Mouse (Mus musculus) megakaryocyte, embryonic 14.5 days (primary cell): Measurements from ENCODE around the gene Scn5a.

Experiments used
- FLI1 ChIP-seq: IDR thresholded peaks from 2 replicates; pipeline ENCODE4 v1.6.1; 2012; ENCODE audit warnings: low read length, inconsistent platforms, mixed read lengths
- GATA1 ChIP-seq: IDR thresholded peaks from 3 replicates; pipeline ENCODE4 v1.6.1; 2012; ENCODE audit warnings: mixed read lengths, low read length, inconsistent platforms, borderline replicate concordance

- no peak for TF ChIP-seq GATA1
- no peak for TF ChIP-seq FLI1
Observed at GRCm38 (mm10) chr9:119537823-119538222, 41.0 kb downstream of the Scn5a start.
